Mouse (Mus musculus): ENCODE measurements around the gene Telo2. TPM values are rescaled to one million over a fixed set of nuclear protein-coding genes. Genes with fewer than 3 reads are reported as not detected.

The Telo2 gene
- polyA plus RNA-seq, 1 experiment from 2014 or later: 45.4 TPM

DNA sequence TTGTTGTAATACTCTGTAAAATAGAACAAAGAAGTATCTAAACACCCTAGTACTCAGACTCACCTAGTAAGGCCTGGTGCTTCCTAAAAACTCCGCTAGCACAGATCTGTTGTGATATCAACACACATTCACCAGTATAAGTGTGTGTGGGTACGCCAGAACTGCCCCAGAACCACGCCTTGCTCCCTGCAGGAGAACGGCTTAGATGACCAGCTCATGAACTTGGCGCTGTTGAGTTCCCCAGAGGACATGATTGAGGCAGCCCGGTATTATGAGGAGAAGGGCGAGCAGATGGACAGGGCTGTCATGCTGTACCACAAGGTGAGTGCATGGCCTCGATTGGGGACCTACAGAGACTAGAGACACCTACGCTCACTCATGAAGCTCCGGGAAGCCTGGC lies 25.3 kb downstream of the Telo2 start:
- H3K4me3 ChIP-seq (ENCODE audit: low read depth, low read length): no peak overlapping the region
- H3K9me3 ChIP-seq (ENCODE audit: control insufficient read depth, low read length): no peaks in the 10 kb centered on the region
- DNase-seq (ENCODE audit: low spot score) (no peak), ATAC-seq (replicated peaks; ENCODE audit: low FRiP score) (no peak)
- peaks cover 3% of the 10 kb centered on the region; the same call in 1 of the 2 replicates for H3K36me3 ChIP-seq (ENCODE audit: control insufficient read depth, insufficient read depth, low read length)
- H3K27me3 ChIP-seq (ENCODE audit: control insufficient read depth, insufficient read depth, low read length): no peaks in the 10 kb centered on the region
- no peak overlapping the region for H3K27ac ChIP-seq (ENCODE audit: low read depth, low read length)
- no peaks in the 10 kb centered on the region for H3K4me1 ChIP-seq (replicated peaks; ENCODE audit: control insufficient read depth, insufficient read depth, low read length)
- 94% methylated on average over 10 of the region's 10 CpGs for WGBS
- H3K9ac ChIP-seq (ENCODE audit: low read length): no peak overlapping the region
- no peak overlapping the region for H3K4me2 ChIP-seq (ENCODE audit: low read depth, low read length, severe bottlenecking)

GRCm38 (mm10) chr17:25089158-25089557 lies 26.6 kb downstream of the Telo2 start:
- peaks cover 3% of the 10 kb centered on the region; the same call in 1 of the 2 replicates for H3K36me3 ChIP-seq (ENCODE audit: control insufficient read depth, insufficient read depth, low read length)
- H3K27me3 ChIP-seq (ENCODE audit: control insufficient read depth, insufficient read depth, low read length): no peaks in the 10 kb centered on the region
- no peak for ATAC-seq (replicated peaks; ENCODE audit: low FRiP score)
- no peak overlapping the region for H3K4me3 ChIP-seq (ENCODE audit: low read depth, low read length)
- H3K4me1 ChIP-seq (replicated peaks; ENCODE audit: control insufficient read depth, insufficient read depth, low read length): no peaks in the 10 kb centered on the region
- no peak overlapping the region for H3K4me2 ChIP-seq (ENCODE audit: low read depth, low read length, severe bottlenecking)
- H3K27ac ChIP-seq (ENCODE audit: low read depth, low read length): no peak overlapping the region
- WGBS: 89% methylated on average over 10 of the region's 10 CpGs
- no peaks in the 10 kb centered on the region for H3K9me3 ChIP-seq (ENCODE audit: control insufficient read depth, low read length)
- no peak overlapping the region for H3K9ac ChIP-seq (ENCODE audit: low read length)
- DNase-seq (ENCODE audit: low spot score): no peak

DNA sequence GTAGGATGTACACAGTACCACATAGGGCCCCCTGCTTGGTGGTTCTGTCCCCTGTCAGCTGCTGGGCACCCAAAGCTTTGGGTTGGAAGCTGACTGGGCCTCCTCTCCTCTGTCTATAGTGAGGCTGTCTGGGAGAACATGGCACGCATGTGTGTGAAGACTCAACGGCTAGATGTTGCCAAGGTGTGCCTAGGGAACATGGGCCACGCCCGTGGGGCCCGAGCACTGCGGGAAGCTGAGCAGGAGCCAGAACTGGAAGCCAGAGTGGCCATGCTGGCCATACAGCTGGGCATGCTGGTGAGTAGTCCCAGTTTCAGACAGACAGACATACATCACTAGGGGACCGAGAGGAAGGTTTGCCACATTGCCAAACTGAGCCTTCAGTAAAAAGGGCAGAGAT lies 29.0 kb downstream of the Telo2 start:
- H3K9ac ChIP-seq (ENCODE audit: low read length): no peak overlapping the region
- no peak overlapping the region for H3K4me3 ChIP-seq (ENCODE audit: low read depth, low read length)
- no peak overlapping the region for H3K4me2 ChIP-seq (ENCODE audit: low read depth, low read length, severe bottlenecking)
- no peak overlapping the region for H3K27ac ChIP-seq (ENCODE audit: low read depth, low read length)
- WGBS: 94% methylated on average over 7 of the region's 7 CpGs
- H3K4me1 ChIP-seq (replicated peaks; ENCODE audit: control insufficient read depth, insufficient read depth, low read length): no peaks in the 10 kb centered on the region
- no peaks in the 10 kb centered on the region for H3K9me3 ChIP-seq (ENCODE audit: control insufficient read depth, low read length)
- ATAC-seq (replicated peaks; ENCODE audit: low FRiP score) (no peak), DNase-seq (ENCODE audit: low spot score) (no peak)
- peaks cover 3% of the 10 kb centered on the region; the same call in 1 of the 2 replicates for H3K36me3 ChIP-seq (ENCODE audit: control insufficient read depth, insufficient read depth, low read length)
- no peaks in the 10 kb centered on the region for H3K27me3 ChIP-seq (ENCODE audit: control insufficient read depth, insufficient read depth, low read length)

GRCm38 (mm10) chr17:25084835-25085385 lies 30.9 kb downstream of the Telo2 start:
- WGBS: 85% methylated on average over 13 of the region's 13 CpGs
- H3K27me3 ChIP-seq (ENCODE audit: control insufficient read depth, insufficient read depth, low read length): no peaks in the 10 kb centered on the region
- no peaks in the 10 kb centered on the region for H3K4me1 ChIP-seq (replicated peaks; ENCODE audit: control insufficient read depth, insufficient read depth, low read length)
- no peak overlapping the region for H3K9ac ChIP-seq (ENCODE audit: low read length)
- ATAC-seq (replicated peaks; ENCODE audit: low FRiP score) (no peak), DNase-seq (ENCODE audit: low spot score) (no peak)
- no peaks in the 10 kb centered on the region for H3K9me3 ChIP-seq (ENCODE audit: control insufficient read depth, low read length)
- no peak overlapping the region for H3K4me3 ChIP-seq (ENCODE audit: low read depth, low read length)
- H3K4me2 ChIP-seq (ENCODE audit: low read depth, low read length, severe bottlenecking): no peak overlapping the region
- H3K27ac ChIP-seq (ENCODE audit: low read depth, low read length): no peak overlapping the region
- H3K36me3 ChIP-seq (ENCODE audit: control insufficient read depth, insufficient read depth, low read length): peaks cover 3% of the 10 kb centered on the region; the same call in 1 of the 2 replicates

DNA sequence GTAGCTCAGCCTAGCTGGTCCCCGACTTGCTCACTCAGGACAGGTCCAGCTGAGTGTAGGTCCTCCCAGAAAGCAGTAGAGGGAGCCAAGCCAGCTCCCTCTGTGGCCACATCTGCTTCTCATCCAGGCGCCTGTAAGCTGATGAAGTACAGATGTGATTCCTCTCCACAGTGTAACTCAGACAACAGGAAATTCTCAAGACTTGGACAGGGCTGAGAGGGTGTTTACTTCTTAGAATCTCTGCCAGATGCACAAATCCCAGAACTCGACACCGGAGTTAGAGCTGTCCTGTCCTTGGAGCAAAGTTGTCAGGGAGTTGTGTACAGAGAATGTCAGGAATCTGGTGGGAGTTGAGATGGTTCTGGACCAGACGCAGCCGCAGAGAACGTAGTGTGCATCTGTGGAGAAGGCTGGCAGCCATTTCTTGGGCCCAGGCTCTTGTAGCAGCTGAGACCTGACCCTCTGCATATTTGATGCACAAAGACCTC lies 32.3 kb downstream of the Telo2 start, which contains the start of gene Tmem204:
Gene Tmem204 (minus strand): TSS at position 148 of the 488 bp plus-strand sequence.
- no peak within 1 kb of the TSS for H3K4me3 ChIP-seq (ENCODE audit: low read depth, low read length)
- H3K4me1 ChIP-seq (replicated peaks; ENCODE audit: control insufficient read depth, insufficient read depth, low read length): no peaks in the 10 kb centered on the region
- ATAC-seq (replicated peaks; ENCODE audit: low FRiP score) (no peak), DNase-seq (ENCODE audit: low spot score) (peak; percentile 63)
- no peaks in the 10 kb centered on the region for H3K27me3 ChIP-seq (ENCODE audit: control insufficient read depth, insufficient read depth, low read length)
- H3K4me2 ChIP-seq (ENCODE audit: low read depth, low read length, severe bottlenecking): no peak within 1 kb of the TSS
- 69% methylated on average over 7 of the region's 7 CpGs for WGBS
- no peak within 1 kb of the TSS for H3K9ac ChIP-seq (ENCODE audit: low read length)
- H3K27ac ChIP-seq (ENCODE audit: low read depth, low read length): no peak within 1 kb of the TSS
- no peaks in the 10 kb centered on the region for H3K36me3 ChIP-seq (ENCODE audit: control insufficient read depth, insufficient read depth, low read length)
- H3K9me3 ChIP-seq (ENCODE audit: control insufficient read depth, low read length): no peaks in the 10 kb centered on the region

DNA sequence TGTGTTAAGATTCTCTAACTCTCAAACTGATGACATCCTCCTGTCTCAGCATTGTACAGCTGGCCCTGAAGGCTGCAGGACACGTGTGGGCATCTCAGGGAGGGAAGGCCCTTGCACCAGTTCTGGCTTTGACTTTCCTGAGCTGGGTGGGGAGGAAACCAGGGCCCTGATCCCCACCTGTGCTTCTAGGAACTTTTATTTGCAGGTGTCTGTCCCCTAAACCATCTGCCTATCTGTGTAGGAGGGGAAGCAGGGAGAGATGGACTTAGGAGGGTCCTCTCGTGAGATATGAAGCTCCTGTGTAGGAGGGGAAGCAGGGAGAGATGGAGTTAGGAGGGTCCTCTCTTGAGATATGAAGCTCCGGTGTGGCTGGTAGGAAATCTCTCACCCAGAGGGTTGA lies 32.9 kb downstream of the Telo2 start:
- Histone ChIP-seq H3K4me2 (ENCODE audit: low read depth, low read length, severe bottlenecking) (no peak overlapping the region), H3K36me3 (ENCODE audit: control insufficient read depth, insufficient read depth, low read length) (no peaks in the 10 kb centered on the region), H3K27ac (ENCODE audit: low read depth, low read length) (no peak overlapping the region), H3K9me3 (ENCODE audit: control insufficient read depth, low read length) (no peaks in the 10 kb centered on the region), H3K4me3 (ENCODE audit: low read depth, low read length) (no peak overlapping the region), H3K9ac (ENCODE audit: low read length) (no peak overlapping the region), H3K4me1 (replicated peaks; ENCODE audit: control insufficient read depth, insufficient read depth, low read length) (no peaks in the 10 kb centered on the region), H3K27me3 (ENCODE audit: control insufficient read depth, insufficient read depth, low read length) (no peaks in the 10 kb centered on the region)
- ATAC-seq (replicated peaks; ENCODE audit: low FRiP score) (no peak), DNase-seq (ENCODE audit: low spot score) (no peak)
- WGBS: 64% methylated on average over 3 of the region's 3 CpGs

DNA sequence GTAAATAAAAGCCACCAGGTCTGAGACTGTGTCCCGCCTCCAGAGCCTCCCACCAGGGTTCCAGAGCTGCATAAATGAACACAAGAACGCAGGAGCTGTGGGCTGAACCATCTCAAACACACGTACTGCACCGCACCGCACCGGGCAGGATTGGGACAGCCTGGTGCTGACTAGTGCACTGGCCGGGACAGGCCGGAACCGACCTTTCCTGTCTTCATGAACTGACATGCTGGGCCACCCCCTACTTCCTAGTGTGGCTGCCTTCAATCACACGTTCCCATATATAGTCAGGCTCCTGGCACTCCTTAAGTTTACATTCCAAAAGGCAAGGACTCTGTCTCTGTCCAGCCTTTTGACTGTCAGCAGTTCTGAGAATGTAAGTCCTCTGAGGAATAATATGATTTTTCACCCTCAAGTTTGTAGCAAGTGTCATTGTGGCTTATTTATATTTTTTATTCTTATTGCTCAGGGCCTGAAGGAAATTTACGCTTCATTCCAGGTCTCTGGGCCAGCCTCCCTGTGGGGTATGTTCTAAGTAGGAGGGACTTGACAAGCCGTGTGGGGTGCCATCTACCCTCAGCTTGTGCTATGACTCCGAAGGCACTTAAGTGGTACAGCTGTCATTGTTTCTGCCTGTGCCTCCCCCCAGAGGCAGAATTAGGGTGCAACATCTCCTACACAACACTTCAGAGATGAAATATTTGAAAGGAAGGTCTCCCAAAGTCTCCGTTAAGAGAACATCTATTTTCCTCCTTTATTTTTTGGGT lies 33.5 kb downstream of the Telo2 start:
- no peak overlapping the region for H3K27ac ChIP-seq (ENCODE audit: low read depth, low read length)
- no peak for ATAC-seq (replicated peaks; ENCODE audit: low FRiP score)
- DNase-seq (ENCODE audit: low spot score): peak; percentile 58
- WGBS: 77% methylated on average over 14 of the region's 14 CpGs
- no peaks in the 10 kb centered on the region for H3K36me3 ChIP-seq (ENCODE audit: control insufficient read depth, insufficient read depth, low read length)
- H3K4me2 ChIP-seq (ENCODE audit: low read depth, low read length, severe bottlenecking): no peak overlapping the region
- no peak overlapping the region for H3K4me3 ChIP-seq (ENCODE audit: low read depth, low read length)
- H3K9me3 ChIP-seq (ENCODE audit: control insufficient read depth, low read length): no peaks in the 10 kb centered on the region
- no peaks in the 10 kb centered on the region for H3K4me1 ChIP-seq (replicated peaks; ENCODE audit: control insufficient read depth, insufficient read depth, low read length)
- H3K27me3 ChIP-seq (ENCODE audit: control insufficient read depth, insufficient read depth, low read length): no peaks in the 10 kb centered on the region
- H3K9ac ChIP-seq (ENCODE audit: low read length): no peak overlapping the region

DNA sequence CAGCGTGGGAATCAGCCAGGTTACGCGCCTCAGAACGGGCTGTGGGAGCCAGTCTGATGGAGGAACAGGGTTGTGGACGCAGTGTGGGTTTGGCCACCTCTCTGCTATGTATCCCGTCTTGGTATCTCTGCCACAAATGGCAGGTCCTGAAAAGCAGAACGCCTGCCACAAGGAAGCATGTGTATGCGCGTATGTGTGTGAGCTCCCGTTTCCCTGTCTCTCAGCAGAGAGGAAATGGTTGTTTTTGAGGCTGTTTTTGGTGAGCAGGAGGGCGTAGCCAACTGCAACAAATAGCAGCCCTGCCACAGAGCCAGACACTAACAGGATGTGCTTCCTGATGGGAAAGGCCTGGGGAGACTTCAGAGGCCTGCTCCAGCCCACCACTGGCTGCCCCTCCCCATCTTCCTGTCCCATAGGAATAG lies 34.8 kb downstream of the Telo2 start:
- no peak for ATAC-seq (replicated peaks; ENCODE audit: low FRiP score)
- H3K36me3 ChIP-seq (ENCODE audit: control insufficient read depth, insufficient read depth, low read length): no peaks in the 10 kb centered on the region
- WGBS: 78% methylated on average over 11 of the region's 11 CpGs
- no peak overlapping the region for H3K27ac ChIP-seq (ENCODE audit: low read depth, low read length)
- no peak overlapping the region for H3K9ac ChIP-seq (ENCODE audit: low read length)
- H3K4me1 ChIP-seq (replicated peaks; ENCODE audit: control insufficient read depth, insufficient read depth, low read length): no peaks in the 10 kb centered on the region
- DNase-seq (ENCODE audit: low spot score): no peak
- H3K9me3 ChIP-seq (ENCODE audit: control insufficient read depth, low read length): no peaks in the 10 kb centered on the region
- H3K27me3 ChIP-seq (ENCODE audit: control insufficient read depth, insufficient read depth, low read length): no peaks in the 10 kb centered on the region
- H3K4me2 ChIP-seq (ENCODE audit: low read depth, low read length, severe bottlenecking): no peak overlapping the region
- no peak overlapping the region for H3K4me3 ChIP-seq (ENCODE audit: low read depth, low read length)

All from forebrain, embryonic 11.5 days (tissue).